Mouse (Mus musculus) hindbrain, embryonic 14.5 days (tissue): ENCODE data around the gene Chaf1b. TPM values are rescaled to one million over a fixed set of nuclear protein-coding genes. Genes with fewer than 3 reads are reported as not detected.
A peak's percentile ranks its signal among the peaks of the same experiment; 100 is the strongest.

Experiments used
- ATAC-seq: fragments of 200-750 bp; cut with Nextera tagmentation; 2 replicates; pipeline ENCODE4 v1.8.0; 2017; ENCODE audit warnings: moderate number of reproducible peaks, mild to moderate bottlenecking, moderate TSS enrichment, moderate library complexity; ENCODE audit not compliant: low FRiP score
- DNase-seq: peaks from one replicate; pipeline ENCODE4 v3.0.0-alpha.2; 2015; ENCODE audit warnings: low spot score
- H3K27ac ChIP-seq: fragments of 300-500 bp; sonication (generic); 2 replicates; pipeline ENCODE4 v1.5.1; 2014; ENCODE audit warnings: mild to moderate bottlenecking, moderate library complexity
- H3K27me3 ChIP-seq: fragments of 300-500 bp; sonication (generic); 2 replicates; pipeline ENCODE4 v1.6.1; 2014; ENCODE audit warnings: mild to moderate bottlenecking, low read length, mixed read lengths; ENCODE audit not compliant: control insufficient read depth, insufficient read depth
- H3K36me3 ChIP-seq: fragments of 300-500 bp; sonication (generic); replicated peaks from 2 replicates; pipeline ENCODE4 v1.6.1; 2014; ENCODE audit not compliant: control insufficient read depth, insufficient read depth
- H3K4me1 ChIP-seq: fragments of 300-500 bp; sonication (generic); replicated peaks from 2 replicates; pipeline ENCODE4 v1.6.1; 2014; ENCODE audit warnings: antibody characterized with exemption, low read length, mixed read lengths; ENCODE audit not compliant: control insufficient read depth, insufficient read depth
- H3K4me2 ChIP-seq: fragments of 300-500 bp; sonication (generic); replicated peaks from 2 replicates; pipeline ENCODE4 v1.6.1; 2014; ENCODE audit warnings: mild to moderate bottlenecking, moderate library complexity
- H3K4me3 ChIP-seq: fragments of 300-500 bp; sonication (generic); replicated peaks from 2 replicates; pipeline ENCODE4 v1.5.1; 2014; ENCODE audit warnings: mild to moderate bottlenecking, low read length
- H3K9ac ChIP-seq: fragments of 300-500 bp; sonication (generic); 2 replicates; pipeline ENCODE4 v1.6.1; 2014
- H3K9me3 ChIP-seq: fragments of 300-500 bp; sonication (generic); 2 replicates; pipeline ENCODE4 v1.6.1; 2016; ENCODE audit warnings: low read length; ENCODE audit not compliant: control insufficient read depth
- whole genome bisulfite sequencing: fragments of 180-500 bp; shearing (Covaris S2); extraction: QIAGEN DNeasy Blood & Tissue Kit; methylation state at CpG from one replicate; pipeline ENCODE4 v1.1.7; 2014; 5-methylcytosine and 5-hydroxymethylcytosine counted together
- polyA plus RNA-seq: library from polyadenylated mRNA; unstranded; fragments of >200 nt; fragmentation: Nextera tagmentation; extraction: Ambion mirVana; gene quantifications from 2 replicates; pipeline ENCODE4 v1.2.1, GENCODE M21; 2014

The Chaf1b gene
- polyA plus RNA-seq, 1 experiment from 2014 or later = 19.9 TPM

DNA sequence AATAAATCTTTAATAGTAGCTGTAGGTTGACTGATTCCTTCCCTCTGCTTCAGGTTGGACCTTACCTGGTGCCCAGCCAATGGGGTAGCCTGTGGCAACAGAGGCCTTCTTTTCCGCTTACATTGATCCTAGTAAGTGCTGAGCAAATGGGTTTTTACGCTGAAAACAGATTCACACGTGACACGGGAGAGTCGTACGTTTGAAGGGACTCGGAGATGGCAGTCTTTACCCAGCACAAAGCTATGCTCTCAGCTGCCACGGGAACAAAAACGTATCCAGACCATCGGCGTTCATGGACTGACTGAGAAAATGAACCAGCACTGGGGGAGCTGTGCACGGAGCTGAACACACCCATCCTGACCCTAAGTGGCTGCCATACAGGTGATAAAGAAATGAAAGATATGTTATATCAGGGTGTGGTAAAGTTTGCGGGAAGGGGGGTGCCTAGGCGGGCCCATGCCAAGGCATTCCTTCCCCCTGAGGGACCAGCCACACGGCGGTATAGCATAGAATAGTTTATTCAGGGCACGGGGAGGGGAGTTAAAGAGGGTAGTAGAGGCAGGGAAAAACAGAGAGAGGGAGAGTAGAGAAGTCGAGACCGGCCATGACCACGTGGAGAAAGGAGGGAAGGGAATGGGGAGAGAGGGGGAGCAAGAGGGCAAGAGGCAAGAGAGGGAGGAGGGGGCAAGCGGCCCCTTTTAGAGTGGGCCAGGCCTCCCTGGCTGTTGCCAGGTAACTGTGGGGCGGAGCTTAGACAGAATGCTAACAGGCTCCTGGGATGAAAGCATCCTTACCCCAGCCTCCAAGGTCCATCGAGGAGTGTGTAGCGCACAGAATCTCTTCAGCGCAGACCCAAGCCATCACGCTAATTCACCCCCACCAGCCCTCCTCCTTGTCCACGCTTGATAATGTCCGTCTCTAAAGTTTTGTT is 27.3 kb downstream of the Chaf1b start:
- no peak for ATAC-seq
- no peak overlapping the region for H3K27ac ChIP-seq

DNA sequence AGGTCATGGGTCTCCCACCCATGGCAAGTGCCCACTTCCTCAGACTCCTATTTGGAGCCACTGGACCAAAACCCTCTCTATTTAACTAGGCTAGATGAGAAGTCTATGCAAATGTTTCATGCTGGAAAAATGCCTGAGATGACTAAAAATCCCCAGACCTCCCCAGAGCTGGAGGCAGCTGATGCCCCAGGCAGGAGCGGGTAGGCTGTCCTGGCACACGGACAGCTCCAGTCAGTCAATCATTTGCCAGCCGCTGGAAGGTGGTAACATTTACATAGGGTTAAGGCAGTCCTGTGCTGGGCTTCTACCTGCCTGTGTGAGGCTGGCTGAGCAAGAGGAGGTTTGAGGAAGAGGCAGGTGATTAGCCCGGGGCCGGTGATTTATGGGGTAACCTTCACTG is 28.5 kb downstream of the Chaf1b start:
- Histone ChIP-seq H3K9ac (no peak overlapping the region), H3K27ac (no peak overlapping the region), H3K4me3 (no peak overlapping the region), H3K36me3 (no peaks in the 10 kb centered on the region), H3K9me3 (no peaks in the 10 kb centered on the region), H3K27me3 (no peaks in the 10 kb centered on the region), H3K4me1 (no peaks in the 10 kb centered on the region), H3K4me2 (no peak overlapping the region)
- no peak for ATAC-seq
- WGBS = 68% methylated on average over 5 of the region's 5 CpGs
- no peak for DNase-seq

More for the DNA sequence above, 27.3 kb downstream of the Chaf1b start:
- H3K36me3 ChIP-seq = no peaks in the 10 kb centered on the region
- DNase-seq = no peak
- WGBS = 67% methylated on average over 28 of the region's 28 CpGs
- no peaks in the 10 kb centered on the region for H3K27me3 ChIP-seq
- H3K9ac ChIP-seq = no peak overlapping the region
- no peaks in the 10 kb centered on the region for H3K9me3 ChIP-seq
- no peaks in the 10 kb centered on the region for H3K4me1 ChIP-seq
- H3K4me3 ChIP-seq = no peak overlapping the region
- no peak overlapping the region for H3K4me2 ChIP-seq

- Histone ChIP-seq H3K9ac (no peak overlapping the region), H3K4me1 (no peaks in the 10 kb centered on the region), H3K9me3 (no peaks in the 10 kb centered on the region), H3K4me2 (no peak overlapping the region), H3K36me3 (no peaks in the 10 kb centered on the region), H3K27me3 (no peaks in the 10 kb centered on the region), H3K27ac (no peak overlapping the region), H3K4me3 (no peak overlapping the region)
- no peak for DNase-seq
- ATAC-seq = no peak
- 77% methylated on average over 3 of the region's 3 CpGs for WGBS
These were observed 29.1 kb downstream of the Chaf1b start for GRCm38 (mm10) chr16:93912808-93913207.

- Histone ChIP-seq H3K36me3 (no peaks in the 10 kb centered on the region), H3K9me3 (no peaks in the 10 kb centered on the region), H3K27ac (no peak overlapping the region), H3K4me2 (no peak overlapping the region), H3K27me3 (no peaks in the 10 kb centered on the region), H3K9ac (no peak overlapping the region), H3K4me3 (no peak overlapping the region), H3K4me1 (no peaks in the 10 kb centered on the region)
- ATAC-seq = no peak
- 82% methylated on average over 10 of the region's 10 CpGs for WGBS
- DNase-seq = no peak
These were observed 30.3 kb downstream of the Chaf1b start for GRCm38 (mm10) chr16:93913881-93914576.

DNA sequence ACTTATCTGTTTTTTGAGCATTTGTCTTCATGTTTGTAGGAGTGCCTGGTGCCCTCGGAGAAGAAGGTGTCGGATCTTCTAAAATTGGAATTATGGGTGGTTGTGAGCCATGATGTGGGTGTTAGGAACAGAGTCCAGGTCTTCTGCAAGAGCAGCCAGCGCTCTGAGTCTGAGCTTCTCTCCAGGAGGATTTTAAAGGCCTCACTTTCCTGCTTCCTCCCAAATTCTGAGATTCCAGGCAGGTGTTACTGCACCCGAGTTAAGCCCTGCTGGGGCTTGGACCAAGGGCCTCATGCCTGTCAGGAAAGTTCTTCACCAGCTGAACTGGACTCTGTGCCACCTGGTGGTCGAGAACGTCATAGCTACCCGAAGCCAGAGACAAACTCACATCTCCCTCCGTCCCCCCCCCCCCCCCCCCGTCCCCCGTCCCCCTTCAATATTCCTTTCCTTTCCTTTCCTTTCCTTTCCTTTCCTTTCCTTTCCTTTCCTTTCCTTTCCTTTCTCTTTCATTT is 31.7 kb downstream of the Chaf1b start:
- DNase-seq (no peak), ATAC-seq (no peak)
- Histone ChIP-seq H3K27me3 (no peaks in the 10 kb centered on the region), H3K4me2 (no peak overlapping the region), H3K9ac (no peak overlapping the region), H3K4me3 (no peak overlapping the region), H3K27ac (no peak overlapping the region), H3K36me3 (no peaks in the 10 kb centered on the region), H3K4me1 (no peaks in the 10 kb centered on the region), H3K9me3 (no peaks in the 10 kb centered on the region)
- WGBS = 36% methylated on average over 8 of the region's 10 CpGs

DNA sequence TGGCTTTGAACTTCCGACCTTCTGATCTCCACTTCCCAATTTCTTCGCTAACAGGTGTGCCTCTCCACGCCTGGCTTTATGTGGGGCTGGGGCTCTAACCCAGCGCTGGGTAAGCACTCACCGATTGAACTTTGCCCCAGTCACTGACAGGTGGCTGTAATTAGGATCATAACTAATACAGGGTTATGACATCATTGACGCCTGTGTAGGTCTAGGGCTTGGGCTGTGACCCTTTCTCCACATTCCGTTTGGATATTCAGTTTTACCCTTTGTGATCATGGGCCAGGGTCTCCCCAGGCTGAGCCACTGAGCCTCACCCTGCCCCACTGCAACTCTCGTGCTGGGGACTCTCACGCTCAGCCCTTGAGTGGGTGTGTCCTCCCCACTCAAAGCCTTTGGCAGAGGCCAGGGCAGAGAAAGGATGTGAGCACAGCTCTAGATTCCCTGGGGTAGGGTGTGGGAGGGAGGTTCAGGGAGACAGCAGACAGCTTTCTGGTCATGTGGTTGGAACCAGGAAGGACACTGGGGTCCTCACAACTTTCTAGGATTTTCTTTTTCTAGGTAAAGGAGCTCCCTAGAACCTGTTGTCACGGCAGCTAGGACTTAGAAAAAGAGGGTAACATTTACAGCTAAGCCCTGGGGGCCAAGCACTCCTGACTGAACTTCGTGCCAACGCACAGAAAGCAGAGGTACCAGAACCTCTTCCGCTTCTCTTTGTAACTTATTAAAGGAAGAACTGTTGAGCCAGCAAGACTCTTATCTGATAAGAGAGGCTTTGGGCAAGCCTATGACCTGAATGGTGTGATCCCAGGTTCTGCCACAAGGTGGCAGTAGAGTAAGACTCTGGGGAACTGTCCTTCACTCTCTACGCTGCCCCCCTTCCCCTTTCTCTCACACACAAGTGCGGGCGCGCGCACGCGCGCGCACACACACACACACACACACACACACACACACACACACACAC is 34.3 kb downstream of the Chaf1b start:
- no peak overlapping the region for H3K4me3 ChIP-seq
- H3K4me1 ChIP-seq = no peaks in the 10 kb centered on the region
- H3K36me3 ChIP-seq = no peaks in the 10 kb centered on the region
- WGBS = 39% methylated on average over 22 of the region's 22 CpGs
- ATAC-seq (peak; percentile 27), DNase-seq (peak; percentile 87)
- no peaks in the 10 kb centered on the region for H3K9me3 ChIP-seq
- H3K9ac ChIP-seq = no peak overlapping the region
- H3K27ac ChIP-seq = no peak overlapping the region
- H3K4me2 ChIP-seq = no peak overlapping the region
- no peaks in the 10 kb centered on the region for H3K27me3 ChIP-seq

DNA sequence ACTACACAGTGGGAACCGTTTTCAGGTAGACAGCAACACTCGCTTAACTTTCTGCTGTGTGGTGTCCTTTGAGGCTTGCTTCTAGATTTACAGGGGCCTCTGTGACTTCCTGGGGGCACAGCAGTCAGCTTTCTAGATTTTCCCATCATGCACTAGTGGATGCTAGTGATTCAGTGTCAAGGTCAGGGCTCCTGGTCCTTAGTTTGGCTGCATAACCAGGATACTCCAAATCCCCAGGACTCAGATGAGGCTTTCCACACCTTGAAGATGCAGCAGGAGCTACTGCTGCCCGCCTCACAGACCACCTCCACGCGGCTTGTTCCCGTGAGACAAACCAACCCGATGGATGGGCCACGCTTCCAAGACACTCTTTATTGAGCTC is 35.0 kb downstream of the Chaf1b start:
- Histone ChIP-seq H3K4me2 (no peak overlapping the region), H3K27ac (no peak overlapping the region), H3K4me1 (no peaks in the 10 kb centered on the region), H3K27me3 (no peaks in the 10 kb centered on the region), H3K36me3 (no peaks in the 10 kb centered on the region), H3K9me3 (no peaks in the 10 kb centered on the region), H3K9ac (no peak overlapping the region), H3K4me3 (no peak overlapping the region)
- no peak for ATAC-seq
- no peak for DNase-seq
- 57% methylated on average over 8 of the region's 8 CpGs for WGBS

- H3K4me2 ChIP-seq = no peak overlapping the region
- H3K27me3 ChIP-seq = no peaks in the 10 kb centered on the region
- ATAC-seq (no peak), DNase-seq (no peak)
- no peak overlapping the region for H3K9ac ChIP-seq
- no peaks in the 10 kb centered on the region for H3K9me3 ChIP-seq
- no peaks in the 10 kb centered on the region for H3K4me1 ChIP-seq
- WGBS = 69% methylated on average over 20 of the region's 20 CpGs
- no peak overlapping the region for H3K27ac ChIP-seq
- H3K36me3 ChIP-seq = no peaks in the 10 kb centered on the region
- H3K4me3 ChIP-seq = no peak overlapping the region
These were observed 35.5 kb downstream of the Chaf1b start for GRCm38 (mm10) chr16:93919189-93919588.
